Mouse (Mus musculus): ENCODE measurements around the gene Tenm3.

Tenm3 gene

GRCm38 (mm10) chr8:48342321-48343066, 501.3 kb downstream of the Tenm3 start:
- no peak for DNase-seq (ENCODE audit: low spot score in 2 of 2)

GRCm38 (mm10) chr8:48341692-48342091, 502.1 kb downstream of the Tenm3 start:
- no peak for DNase-seq (ENCODE audit: low spot score in 2 of 2)

GRCm38 (mm10) chr8:48341276-48341675, 502.5 kb downstream of the Tenm3 start:
- DNase-seq (ENCODE audit: low spot score in 2 of 2), result no peak

- DNase-seq (ENCODE audit: low spot score in 2 of 2), result no peak
Observed at GRCm38 (mm10) chr8:48322655-48323265, 521.0 kb downstream of the Tenm3 start.

GRCm38 (mm10) chr8:48322240-48322639, 521.5 kb downstream of the Tenm3 start:
- no peak for DNase-seq (ENCODE audit: low spot score in 2 of 2)

- no peak for DNase-seq (ENCODE audit: low spot score in 2 of 2)
Observed at GRCm38 (mm10) chr8:48319674-48320073, 524.1 kb downstream of the Tenm3 start.

- DNase-seq (ENCODE audit: low spot score in 2 of 2), result no peak
Observed at GRCm38 (mm10) chr8:48317498-48317897, 526.3 kb downstream of the Tenm3 start.

- DNase-seq (ENCODE audit: low spot score in 2 of 2), result no peak
Observed at GRCm38 (mm10) chr8:48315605-48316004, 528.1 kb downstream of the Tenm3 start.

- no peak for DNase-seq (ENCODE audit: low spot score in 2 of 2)
Observed at GRCm38 (mm10) chr8:48313985-48314368, 529.8 kb downstream of the Tenm3 start.

- DNase-seq (ENCODE audit: low spot score in 2 of 2), result no peak
Observed at GRCm38 (mm10) chr8:48313210-48313984, 530.4 kb downstream of the Tenm3 start.

- no peak for DNase-seq (ENCODE audit: low spot score in 2 of 2)
Observed at GRCm38 (mm10) chr8:48311706-48312105, 532.0 kb downstream of the Tenm3 start.

GRCm38 (mm10) chr8:48310240-48310849, 533.4 kb downstream of the Tenm3 start:
- DNase-seq (ENCODE audit: low spot score in 2 of 2), result no peak

- DNase-seq (ENCODE audit: low spot score in 2 of 2), result no peak
Observed at GRCm38 (mm10) chr8:48309191-48309987, 534.4 kb downstream of the Tenm3 start.

GRCm38 (mm10) chr8:48304224-48304623, 539.5 kb downstream of the Tenm3 start:
- no peak for DNase-seq (ENCODE audit: low spot score in 2 of 2)

- no peak for DNase-seq (ENCODE audit: low spot score in 2 of 2)
Observed at GRCm38 (mm10) chr8:48300613-48301037, 543.1 kb downstream of the Tenm3 start.

GRCm38 (mm10) chr8:48300061-48300460, 543.7 kb downstream of the Tenm3 start:
- DNase-seq (ENCODE audit: low spot score in 2 of 2), result no peak

GRCm38 (mm10) chr8:48299341-48299740, 544.4 kb downstream of the Tenm3 start:
- DNase-seq (ENCODE audit: low spot score in 2 of 2), result no peak

GRCm38 (mm10) chr8:48296371-48296770, 547.4 kb downstream of the Tenm3 start:
- DNase-seq (ENCODE audit: low spot score in 2 of 2), result no peak

GRCm38 (mm10) chr8:48295558-48295957, 548.2 kb downstream of the Tenm3 start:
- DNase-seq (ENCODE audit: low spot score in 2 of 2), result no peak

GRCm38 (mm10) chr8:48293797-48294196, 550.0 kb downstream of the Tenm3 start:
- no peak for DNase-seq (ENCODE audit: low spot score in 2 of 2)

GRCm38 (mm10) chr8:48285432-48285831, 558.3 kb downstream of the Tenm3 start:
- DNase-seq (ENCODE audit: low spot score in 2 of 2), result no peak
